19 mouse cellular contexts compared by ENCODE assay signal in genomic region chr6:120901776-120902645, GRCm38 (mm10). TPM values are rescaled to one million over a fixed set of nuclear protein-coding genes. Genes with fewer than 3 reads are reported as not detected.
DNase-seq lines count a peak whose midpoint lies in the region; ATAC-seq and TF ChIP-seq lines count a peak whose summit lies in the region.
"Had no signal": no experiment of that assay in that cellular context is flagged by ENCODE, and none has a peak within 500 bp of the region (broad histone marks: within the 10 kb centered on the region; RNA-seq: fewer than 3 reads in every experiment).

No protein-coding gene starts in this region.

- no peak for ATAC-seq in G1E (ENCODE audit: extremely low read depth, insufficient number of reproducible peaks, low FRiP score, poor library complexity, severe bottlenecking)
- peak; percentile 75 for ATAC-seq in megakaryocyte, adult 5-6 weeks (ENCODE audit: poor library complexity, severe bottlenecking)

- 81% methylated on average over 14 of the region's 14 CpGs for WGBS in kidney, adult 2 months

- H3K9me3 ChIP-seq in G1E (replicated peaks): no peaks in the 10 kb centered on the region
- H3K9me3 ChIP-seq: embryonic facial prominence, embryonic 13.5 days; heart, embryonic 12.5 days; kidney, embryonic 15.5 days; limb, embryonic 15.5 days; midbrain, embryonic 12.5 days had no signal

- H3K27me3 ChIP-seq in kidney, adult 2 months (replicated peaks; ENCODE audit: control insufficient read depth, insufficient read depth, low read length): no peaks in the 10 kb centered on the region
- H3K27me3 ChIP-seq in G1E (ENCODE audit: insufficient read depth, low read length): no peaks in the 10 kb centered on the region
- H3K27me3 ChIP-seq: embryonic facial prominence, embryonic 13.5 days; heart, embryonic 12.5 days; kidney, embryonic 15.5 days; limb, embryonic 15.5 days; midbrain, embryonic 12.5 days had no signal

- DNase-seq in kidney, adult 2 months: peak; percentile 73
- DNase-seq in kidney, adult 11 months: no peak
- DNase-seq in G1E (ENCODE audit: low spot score): peak; percentile 52
- peak; percentile 60 for DNase-seq in thymus, postnatal 0 days (ENCODE audit: low spot score)
- no peak for DNase-seq in left cerebral cortex, adult 9 months (ENCODE audit: low spot score in 2 of 2)
- no peak for DNase-seq in embryo, embryonic 10 days (ENCODE audit: low spot score)
- no peak for DNase-seq in c-Kit-positive CD71-positive TER-119-positive erythroid progenitor cells, embryonic 14.5 days (ENCODE audit: low spot score)
- DNase-seq: cerebellum, postnatal 14 days; gastrocnemius, postnatal 36 days; heart, postnatal 36 days; right cerebral cortex, adult 18-20 months had no signal

- TF ChIP-seq POLR2A in kidney, adult 2 months (IDR thresholded peaks at IDR 0.05; ENCODE audit: low read depth, low read length): no peak

- TF ChIP-seq CTCF in kidney, adult 2 months (conservative IDR thresholded peaks at IDR 0.05; ENCODE audit: insufficient read depth, insufficient read length, low read depth, low read length): no peak
- no peak for TF ChIP-seq CTCF in G1E (IDR thresholded peaks at IDR 0.05; ENCODE audit: low read depth, low read length)

- H3K36me3 ChIP-seq in kidney, adult 2 months (ENCODE audit: control insufficient read depth, insufficient read depth, low read length): no peaks in the 10 kb centered on the region
- H3K36me3 ChIP-seq in G1E (replicated peaks): peaks cover 100% of the 10 kb centered on the region
- H3K36me3 ChIP-seq: embryonic facial prominence, embryonic 13.5 days; heart, embryonic 12.5 days; kidney, embryonic 15.5 days; limb, embryonic 15.5 days; midbrain, embryonic 12.5 days had no signal

- H3K4me3 ChIP-seq in kidney, adult 2 months (ENCODE audit: insufficient read depth, low read depth, low read length): no peak overlapping the region
- no peak overlapping the region for H3K4me3 ChIP-seq in G1E (ENCODE audit: low read depth, low read length)
- H3K4me3 ChIP-seq: embryonic facial prominence, embryonic 13.5 days; heart, embryonic 12.5 days; kidney, embryonic 15.5 days; left cerebral cortex, adult 2 months; limb, embryonic 15.5 days; midbrain, embryonic 12.5 days; myocyte had no signal

- H3K27ac ChIP-seq in kidney, adult 2 months (ENCODE audit: insufficient read depth, low read depth, low read length): peak overlapping the region; percentile 1; the same call in 1 of the 2 replicates
- H3K27ac ChIP-seq: embryonic facial prominence, embryonic 13.5 days; kidney, embryonic 15.5 days; left cerebral cortex, adult 2 months; limb, embryonic 15.5 days; midbrain, embryonic 12.5 days had no signal

- peaks cover 32% of the 10 kb centered on the region; the same call in 1 of the 2 replicates for H3K4me1 ChIP-seq in kidney, adult 2 months (ENCODE audit: control insufficient read depth, insufficient read depth, low read length)
- peaks cover 61% of the 10 kb centered on the region for H3K4me1 ChIP-seq in G1E (ENCODE audit: insufficient read depth, low read depth, low read length)
- H3K4me1 ChIP-seq: embryonic facial prominence, embryonic 13.5 days; heart, embryonic 12.5 days; limb, embryonic 15.5 days; midbrain, embryonic 12.5 days had no signal

RNA-seq across cellular contexts. Expression of gene Bid, which starts 14.6 kb away (rescaled TPM):
- 59.8 and 60.6 TPM in 2 replicates for polyA plus RNA-seq in kidney, adult 2 months (2012; rRNA removed)
- total RNA-seq in G1E (2014; fragmentation: Nextera tagmentation): 64.3 and 68.7 TPM in 2 replicates
- total RNA-seq in G1E (2017): 42.8 and 46.0 TPM in 2 replicates
- 27.0 and 34.1 TPM in 2 replicates for polyA plus RNA-seq in G1E (2012)
- 74.3 and 89.0 TPM in 2 replicates for total RNA-seq in megakaryocyte, adult 5-6 weeks (2015)
- 48.1 and 51.6 TPM in 2 replicates for total RNA-seq in megakaryocyte, adult 5-6 weeks (2017)
- polyA plus RNA-seq in thymus, postnatal 0 days (2015; fragmentation: Nextera tagmentation; extraction: Ambion mirVana): 72.6 and 78.5 TPM in 2 replicates

Comparison
In these comparisons a context has a peak if more than half of its experiments do, and no peak if none do; other contexts are left out.
1. DNase-seq: peak in kidney, adult 2 months (single experiment), G1E (single experiment) and thymus, postnatal 0 days (single experiment); none in kidney, adult 11 months (single experiment), left cerebral cortex, adult 9 months (0 of 2), embryo, embryonic 10 days (single experiment) and c-Kit-positive CD71-positive TER-119-positive erythroid progenitor cells, embryonic 14.5 days (single experiment).